Mouse (Mus musculus) CH12.LX (cell line): ENCODE results near the gene Tex14.

ENCODE experiments used
- CTCF ChIP-seq, 2 experiments: IDR thresholded peaks in 1 of 2; conservative IDR thresholded peaks in 1 of 2; 2 replicates each; pipeline ENCODE4 v1.5.1; 2011 to 2012; ENCODE audit warnings: low read depth in 2 of 2, low read length in 2 of 2, improper control_type of control experiment in 1 of 2, inconsistent platforms in 1 of 2, mild to moderate bottlenecking in 1 of 2, moderate library complexity in 1 of 2
- GABPA ChIP-seq: IDR thresholded peaks from 2 replicates; pipeline ENCODE4 v1.6.1; 2012; ENCODE audit warnings: low read depth, low read length, improper control_type of control experiment, inconsistent platforms; ENCODE audit not compliant: insufficient replicate concordance
- MAZ ChIP-seq: IDR thresholded peaks from 2 replicates; pipeline ENCODE4 v1.6.1; 2012; ENCODE audit warnings: low read depth, mild to moderate bottlenecking, inconsistent platforms, low read length, improper control_type of control experiment, moderate library complexity
- MEF2A ChIP-seq: IDR thresholded peaks from 2 replicates; pipeline ENCODE4 v1.6.1; 2014; ENCODE audit warnings: low read depth, mild to moderate bottlenecking, inconsistent platforms, low read length, improper control_type of control experiment, borderline replicate concordance
- POLR2A ChIP-seq: IDR thresholded peaks from 2 replicates; pipeline ENCODE4 v1.6.1; 2011; ENCODE audit warnings: low read depth, mild to moderate bottlenecking, improper control_type of control experiment, low read length

- TF ChIP-seq GABPA = no peak
- TF ChIP-seq MEF2A = no peak
- no peak for TF ChIP-seq POLR2A
- TF ChIP-seq MAZ = 0 out of 2 replicates have a peak, but pooled peaks have one; percentile 29
- no peak for TF ChIP-seq CTCF (conservative IDR thresholded peaks at IDR 0.05 in 1 of 2, IDR thresholded peaks at IDR 0.05 in 1 of 2; ENCODE audit: low read depth in 2 of 2, low read length in 2 of 2)
Observed at GRCm38 (mm10) chr11:87592713-87593598, 188.1 kb downstream of the Tex14 start.
